Mouse (Mus musculus) cerebellum, postnatal 36 days (tissue): ENCODE measurements around the gene Arrb2.
"Not testable (repeated sequence)": the region's sequence is repeated elsewhere in the genome, so short reads cannot be mapped to it uniquely, and the experiment has no call there.

ENCODE experiments used
- DNase-seq, 2 experiments: peaks; one replicate each; pipeline ENCODE4 v3.0.0; 2021 to 2022; ENCODE audit warnings: mixed read lengths in 2 of 2

Gene Arrb2

DNA sequence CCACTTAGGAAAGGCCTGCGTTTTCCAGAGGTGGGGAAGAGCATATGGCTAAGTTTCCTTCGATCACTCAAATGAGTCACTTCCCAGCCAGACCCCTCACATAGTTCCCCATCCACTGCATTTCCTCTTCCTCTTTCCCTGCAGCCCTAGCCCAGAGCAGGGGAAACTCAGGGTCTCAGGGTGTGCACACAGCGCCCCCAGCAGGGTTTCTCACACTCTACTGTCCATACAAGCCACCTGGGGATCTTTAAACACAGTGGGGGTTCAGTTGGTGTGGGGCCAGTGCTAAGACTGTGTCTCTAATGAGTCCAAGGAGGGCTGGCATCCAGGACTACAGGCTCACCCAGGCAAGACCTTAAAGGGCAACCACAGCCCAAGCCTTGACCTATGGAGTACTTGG lies 14.3 kb downstream of the Arrb2 start:
- DNase-seq: no peak

DNA sequence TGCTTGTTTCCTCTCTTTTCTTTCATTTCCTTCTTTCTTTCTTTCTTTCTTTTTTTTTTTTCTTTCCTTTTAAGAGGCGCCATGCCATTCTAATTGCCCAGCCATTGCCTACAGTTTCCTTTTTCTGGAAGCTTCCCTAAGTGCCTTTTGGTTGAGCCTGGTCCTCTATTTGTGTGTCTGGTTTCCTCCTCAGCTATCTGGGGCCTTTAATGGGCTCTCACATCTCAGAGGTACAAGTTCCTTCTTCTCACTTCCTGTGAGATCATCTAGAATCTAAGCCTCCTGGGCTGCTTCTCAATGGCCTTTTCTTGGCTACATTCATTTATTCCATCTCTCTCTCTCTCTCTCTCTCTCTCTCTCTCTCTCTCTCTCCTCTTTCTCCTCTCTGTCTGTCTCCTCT lies 14.9 kb downstream of the Arrb2 start:
- DNase-seq: no peak

DNA sequence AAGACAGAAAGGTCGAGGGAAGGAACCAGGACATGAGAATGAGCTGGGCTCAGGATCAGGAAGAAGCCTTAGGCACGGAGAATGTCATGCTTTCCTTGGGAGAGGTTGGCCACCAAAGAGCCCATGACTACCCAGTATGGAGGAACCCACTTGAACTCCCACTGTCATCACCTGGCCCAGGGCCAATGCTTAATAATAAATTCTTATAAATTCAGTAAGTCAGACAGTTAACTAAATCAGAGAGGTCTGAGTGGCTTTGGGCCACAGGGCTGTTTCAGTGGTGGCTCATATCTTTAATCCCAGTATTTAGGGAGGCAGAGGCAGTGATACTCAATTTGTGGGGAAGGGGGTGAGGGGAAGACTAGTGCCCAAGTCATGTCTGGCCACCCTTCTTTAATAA lies 18.5 kb downstream of the Arrb2 start:
- DNase-seq: peak in 1 of 2 experiments; percentile 24

DNA sequence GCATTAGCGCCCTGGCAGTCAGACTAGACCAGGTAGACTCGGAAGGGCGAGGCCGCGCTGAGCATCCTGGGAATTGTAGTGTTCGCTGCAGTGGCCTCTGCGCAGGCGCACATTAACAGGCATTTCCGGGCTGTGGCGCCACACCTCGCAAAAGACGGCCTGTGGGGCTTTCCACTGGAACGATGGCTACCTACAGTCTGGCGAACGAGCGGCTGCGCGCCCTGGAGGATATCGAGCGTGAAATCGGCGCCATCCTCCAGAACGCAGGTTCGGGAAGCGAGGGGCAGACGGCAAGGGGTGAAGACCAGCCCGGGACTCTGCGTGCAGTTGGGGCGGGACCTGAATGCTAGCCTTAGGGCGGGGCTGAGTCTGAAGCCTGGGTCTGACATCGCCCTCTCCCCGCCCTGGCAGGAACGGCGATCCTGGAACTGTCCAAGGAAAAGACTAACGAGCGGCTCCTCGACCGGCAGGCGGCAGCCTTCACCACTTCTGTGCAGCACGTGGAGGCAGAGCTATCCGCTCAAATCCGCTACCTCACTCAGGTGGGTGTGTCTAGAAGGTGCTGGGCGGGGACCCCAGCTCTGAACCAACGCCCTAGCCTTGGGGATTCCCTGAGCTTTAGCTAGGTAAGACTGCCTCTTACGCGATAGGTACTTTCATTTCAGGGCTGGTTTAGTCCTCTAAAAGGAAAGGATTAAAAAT lies 19.5 kb downstream of the Arrb2 start, which contains the start of gene Med11:
Gene Med11 (plus strand): TSS at position 123 of the 702 bp plus-strand sequence.
- DNase-seq: peak; percentile 98

DNA sequence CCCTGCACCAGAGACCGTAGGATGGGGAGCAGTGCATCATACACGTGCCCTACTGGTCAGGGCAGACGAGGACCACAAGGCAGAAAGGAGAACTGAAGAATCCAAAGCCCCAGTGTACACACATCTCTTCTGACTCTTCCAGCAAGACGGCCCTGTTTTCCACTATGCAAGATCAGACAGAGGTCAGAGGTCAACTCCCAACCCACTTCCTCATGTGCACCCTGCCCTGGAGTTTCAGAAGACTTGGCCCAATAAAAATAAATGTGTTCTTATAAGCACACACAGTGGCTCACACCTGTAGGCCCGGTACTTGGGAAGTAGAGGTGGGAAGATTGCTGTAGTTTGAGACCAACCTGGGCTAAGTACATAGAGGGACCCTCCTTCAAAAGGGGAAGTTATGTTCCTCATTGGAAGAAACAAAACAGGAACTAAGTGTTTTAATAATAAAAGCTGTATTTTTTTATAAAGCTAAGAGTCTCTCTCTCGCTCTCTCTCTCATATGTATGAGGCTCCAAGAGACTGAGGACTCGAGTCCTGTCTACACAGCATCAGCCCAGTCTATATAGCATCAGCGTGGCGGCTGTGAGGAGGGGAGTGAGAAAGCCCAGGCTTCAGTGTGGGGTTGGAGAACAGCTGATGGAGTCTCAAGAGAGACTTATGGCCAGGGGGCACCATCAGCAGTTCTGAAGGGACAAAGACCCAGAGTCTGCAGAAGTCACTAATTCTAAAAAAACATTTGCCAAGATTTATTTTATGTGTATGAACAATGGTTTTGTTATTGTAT lies 21.0 kb downstream of the Arrb2 start:
- DNase-seq: no peak

DNA sequence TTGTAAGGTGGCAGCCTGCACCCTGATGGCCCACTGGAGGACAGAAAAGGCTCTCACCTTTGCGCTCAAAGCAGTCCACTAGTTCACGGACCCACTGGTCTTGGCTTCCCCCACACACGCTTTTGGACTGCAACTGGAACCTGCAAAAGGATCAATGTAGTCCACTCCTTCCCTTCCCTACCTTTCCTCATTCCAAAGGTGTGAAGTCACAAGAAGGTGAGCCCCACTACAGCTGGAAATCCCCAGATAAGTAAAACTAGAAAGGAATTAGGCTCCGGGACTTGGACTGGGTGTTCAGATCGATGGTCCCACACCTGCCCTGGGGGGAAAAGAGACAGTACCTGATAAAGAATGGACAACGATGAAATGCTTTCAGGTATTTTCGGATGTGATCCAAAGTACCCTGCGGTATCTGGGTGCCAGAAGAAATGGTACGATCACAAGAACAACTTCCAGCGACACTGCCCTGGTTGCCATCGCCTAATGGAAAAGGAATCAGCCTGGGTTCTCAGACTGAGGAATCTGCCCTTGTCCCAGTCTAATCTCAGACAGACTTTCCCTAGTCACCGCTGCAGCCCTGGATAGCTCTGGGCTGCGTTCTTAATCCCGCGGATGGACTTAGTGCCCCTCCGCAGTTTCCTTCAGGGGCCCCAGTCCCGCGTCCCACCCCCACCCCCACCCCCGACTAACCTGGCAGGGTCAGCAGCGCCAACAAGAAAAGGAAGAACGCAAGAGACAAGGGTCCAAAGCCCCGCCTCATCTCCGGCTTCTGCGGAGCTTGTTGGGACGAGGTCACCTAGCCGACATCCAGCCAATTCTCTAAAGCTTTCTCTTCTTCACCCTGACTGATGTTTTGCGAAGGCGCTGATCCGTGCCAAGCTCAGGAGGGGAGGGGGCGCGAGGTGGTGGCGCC lies 26.5 kb downstream of the Arrb2 start, which contains the start of gene Zmynd15:
Gene Zmynd15 (plus strand): TSS at position 746 of the 913 bp plus-strand sequence.
- no peak for DNase-seq

DNA sequence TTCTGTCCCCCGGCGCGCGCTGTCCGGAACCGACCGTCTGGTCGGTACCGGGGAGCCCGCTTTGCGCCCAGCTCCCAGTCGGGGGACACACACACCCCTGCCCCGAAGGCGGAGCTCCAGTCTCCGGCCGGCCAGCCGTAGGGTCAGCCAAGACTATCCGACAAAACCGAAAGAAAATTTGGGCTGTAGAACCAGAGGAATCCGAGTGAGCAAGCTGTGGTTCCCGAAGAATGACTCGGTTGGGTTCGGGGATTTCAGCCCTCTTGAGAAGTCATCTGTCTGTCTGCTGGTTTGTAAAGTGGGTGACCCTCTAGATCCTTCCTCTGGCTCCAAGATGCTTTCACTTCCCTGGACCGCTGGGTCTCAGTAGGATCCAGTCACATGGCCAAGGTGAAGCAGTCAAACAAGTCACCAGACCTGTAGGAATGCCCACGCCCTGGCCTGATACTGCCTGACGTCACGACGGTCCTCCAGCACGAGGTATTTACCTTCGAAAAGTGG lies 27.2 kb downstream of the Arrb2 start, which contains the start of gene Cxcl16:
Gene Cxcl16 (minus strand): TSS at position 384 of the 501 bp plus-strand sequence.
- no peak for DNase-seq

DNA sequence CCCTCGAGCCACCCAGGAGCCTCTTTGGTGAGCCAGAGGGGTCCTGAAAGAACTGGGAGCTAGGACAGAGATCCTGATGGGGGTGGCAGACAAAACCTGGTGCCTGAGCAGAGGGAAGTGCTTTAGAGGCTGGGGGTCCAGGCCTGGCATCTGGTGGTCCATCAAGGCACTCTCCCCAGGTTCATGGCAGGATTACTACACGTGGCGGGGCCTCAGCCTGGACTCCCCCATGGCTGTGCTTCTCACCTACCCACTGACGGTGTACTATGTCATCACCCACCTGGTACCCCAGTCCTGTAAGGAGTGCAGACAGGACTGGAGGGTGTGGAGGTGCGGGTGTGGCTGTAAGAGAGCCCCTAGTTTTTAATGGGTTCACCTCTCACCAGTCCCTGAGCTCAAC lies 31.5 kb downstream of the Arrb2 start:
- DNase-seq: no peak

DNA sequence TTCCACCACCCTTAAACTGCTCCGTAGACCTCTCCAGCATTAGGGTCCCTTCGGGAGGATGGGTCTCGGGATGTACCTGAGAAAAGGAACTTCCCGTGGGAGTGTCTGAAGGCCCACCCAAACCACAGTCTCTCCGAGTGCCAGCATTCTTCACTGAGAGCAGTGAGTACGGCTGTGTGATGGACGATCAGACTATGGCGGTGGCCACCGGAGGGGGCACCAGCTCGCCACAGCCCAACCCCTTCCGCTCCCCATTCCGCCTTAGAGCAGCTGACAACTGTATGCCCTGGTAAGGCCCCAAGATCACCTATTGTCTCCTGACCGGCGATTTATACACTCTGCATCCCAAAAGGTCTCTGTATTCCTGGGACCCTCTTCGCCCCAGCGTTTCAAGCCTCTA lies 32.8 kb downstream of the Arrb2 start:
- DNase-seq: no peak

DNA sequence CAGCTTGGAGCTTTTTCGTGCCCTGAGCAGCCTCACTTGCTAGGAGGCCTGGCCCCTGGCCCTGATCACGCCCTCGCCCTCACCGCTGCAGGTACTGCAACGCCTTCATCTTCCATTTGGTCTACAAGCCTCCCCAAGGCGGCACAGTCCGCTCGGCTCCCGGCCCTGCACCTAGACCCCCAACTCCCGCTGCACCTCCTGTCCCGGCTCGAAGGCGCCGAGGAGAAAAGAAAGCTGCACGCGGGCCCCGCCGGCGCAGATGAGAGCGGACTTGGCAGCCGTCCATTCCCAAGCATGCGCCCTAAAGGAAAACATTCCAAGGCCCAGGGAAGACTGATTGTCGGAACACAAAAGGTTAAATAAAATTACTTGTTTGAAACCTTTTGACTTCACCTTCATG lies 33.4 kb downstream of the Arrb2 start:
- peak; percentile 25 to 29 for DNase-seq

DNA sequence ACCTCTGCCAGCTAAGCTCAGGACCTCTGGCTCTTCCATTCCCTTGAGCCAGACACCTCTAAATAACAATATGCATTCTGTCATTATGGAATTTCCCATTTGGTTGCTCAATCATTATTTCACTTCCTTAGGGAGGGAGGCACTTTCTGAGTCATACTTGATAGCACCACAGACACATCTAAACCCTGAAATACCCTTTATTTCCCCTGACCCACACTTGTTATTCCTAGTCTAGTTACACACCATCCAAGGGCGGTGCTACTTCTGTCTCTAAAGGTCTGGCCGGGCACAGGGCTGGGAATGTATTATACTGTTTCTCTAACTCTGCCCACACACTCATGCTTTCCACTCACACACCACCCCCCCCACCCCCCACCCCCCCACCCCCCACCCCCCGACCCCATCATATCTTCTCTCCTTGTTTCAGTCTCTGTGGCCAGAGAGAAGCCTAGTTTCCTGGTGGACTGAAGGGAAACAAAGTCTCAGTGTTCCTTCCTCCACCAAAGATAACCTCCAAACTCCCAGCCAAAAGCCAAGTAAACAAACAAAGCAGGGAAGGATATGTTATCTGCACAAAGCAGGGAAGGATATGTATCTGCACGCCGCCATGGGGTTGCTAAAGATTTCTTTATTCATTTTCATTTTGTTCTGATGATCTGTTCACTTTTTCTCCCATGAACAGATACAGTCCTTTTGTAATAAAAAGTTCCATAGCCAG lies 35.6 kb downstream of the Arrb2 start:
- DNase-seq: no peak

DNA sequence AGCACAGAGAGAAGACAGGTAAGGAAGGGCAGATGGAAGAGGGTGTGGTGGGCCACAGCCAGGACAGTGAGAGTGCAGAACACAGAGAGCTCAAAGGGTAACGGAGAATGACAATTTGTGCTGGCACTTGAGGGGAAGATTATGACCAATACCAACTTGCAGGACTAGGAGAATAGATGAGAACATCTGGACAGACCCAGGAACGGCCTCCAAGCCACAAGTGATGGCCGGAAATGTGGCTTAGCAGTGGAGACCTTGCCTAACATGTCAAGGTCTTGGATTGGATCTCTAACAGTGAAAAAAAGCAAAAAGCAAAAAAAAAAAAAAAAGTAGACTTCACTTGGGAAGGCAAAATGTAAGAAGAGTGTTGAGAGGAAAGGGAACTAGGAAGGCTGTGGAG lies 37.3 kb downstream of the Arrb2 start:
- DNase-seq: no peak

DNA sequence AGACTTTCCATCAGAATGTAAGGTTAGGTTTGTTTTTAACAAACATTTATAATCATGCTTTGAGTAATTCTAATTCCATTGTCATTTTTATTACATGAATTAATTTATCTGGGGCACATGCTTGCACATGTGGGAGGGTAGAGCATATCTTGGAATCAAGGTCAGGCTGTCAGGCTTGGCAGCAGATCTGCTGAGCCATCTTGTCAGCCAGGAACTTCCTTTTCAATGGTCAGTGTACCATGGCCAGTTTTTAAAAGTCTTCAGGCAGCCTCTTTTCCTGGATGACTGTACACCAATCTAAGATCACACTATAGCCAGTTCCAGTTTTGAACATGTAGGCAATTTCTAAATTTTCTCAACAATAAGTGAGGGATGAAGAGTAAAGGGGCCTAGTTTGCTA lies 40.3 kb downstream of the Arrb2 start:
- DNase-seq: no peak

DNA sequence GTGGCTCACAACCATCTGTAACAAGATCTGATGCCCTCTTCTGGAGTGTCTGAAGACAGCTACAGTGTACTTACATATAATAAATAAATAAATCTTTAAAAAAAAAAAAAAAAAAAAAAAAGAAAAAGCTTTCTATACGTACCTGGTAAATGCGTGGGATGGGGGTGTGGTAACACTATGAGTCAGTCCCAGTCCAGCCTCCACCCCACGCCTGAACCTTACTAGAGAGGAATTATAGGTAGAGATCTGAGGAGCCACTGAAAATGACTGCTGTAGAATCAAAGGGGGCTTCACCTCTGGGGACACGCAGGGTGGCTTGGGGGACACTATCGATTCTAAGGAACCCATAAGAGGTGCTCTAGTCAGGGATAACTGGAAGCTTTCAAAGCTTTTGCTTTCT lies 40.9 kb downstream of the Arrb2 start:
- DNase-seq: not testable (repeated sequence)

DNA sequence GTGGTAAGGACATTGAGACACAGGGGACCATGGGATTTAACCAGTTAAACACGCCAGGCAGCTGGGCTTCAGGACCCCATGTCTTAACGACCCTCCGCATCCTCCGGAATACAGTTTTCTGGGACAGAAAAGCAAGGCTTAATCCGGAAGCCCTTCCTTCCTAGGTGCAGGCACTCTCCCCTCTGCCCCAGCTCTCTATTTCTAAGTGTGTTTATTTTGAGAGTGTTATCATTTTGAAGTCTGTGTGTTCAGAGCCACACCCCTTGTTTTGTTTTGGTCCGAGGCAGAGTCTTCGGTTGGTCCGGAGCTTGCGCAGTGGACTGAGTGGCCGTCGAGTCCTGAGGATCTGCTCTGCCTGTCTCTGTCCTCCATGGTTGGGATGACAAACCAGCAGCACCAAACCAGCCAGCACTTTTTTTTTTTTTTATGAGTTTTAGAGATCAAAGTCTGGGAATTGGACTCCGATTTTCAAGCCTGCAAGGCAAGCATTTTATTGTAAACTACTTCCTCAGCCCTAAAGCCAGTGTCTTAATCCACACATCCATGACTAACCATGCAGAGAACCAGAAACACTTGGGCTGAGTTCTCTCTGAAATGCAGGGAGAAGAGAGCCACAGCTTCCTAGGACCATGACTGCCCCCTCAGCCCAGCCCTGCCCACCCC lies 42.6 kb downstream of the Arrb2 start:
- no peak for DNase-seq

DNA sequence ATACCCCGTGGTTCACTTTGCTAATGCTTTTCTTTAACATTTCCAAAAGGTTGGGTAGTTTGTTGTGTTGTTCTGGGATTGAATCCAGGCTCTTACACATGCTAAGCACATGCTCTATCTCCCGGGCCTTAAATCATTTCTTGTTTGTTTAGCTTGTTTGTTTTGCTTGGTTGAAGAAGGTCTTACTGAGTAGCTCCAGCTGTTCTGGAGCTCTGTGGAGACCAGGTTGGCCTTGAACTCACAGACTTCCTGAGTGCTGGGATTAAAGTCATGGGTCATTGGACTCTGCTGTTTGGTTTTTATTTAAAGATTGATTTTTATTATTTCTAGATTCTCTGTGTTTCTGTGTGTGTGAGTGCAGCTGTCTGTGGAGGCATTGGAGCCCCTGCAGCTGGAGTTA lies 53.1 kb downstream of the Arrb2 start:
- DNase-seq: no peak

DNA sequence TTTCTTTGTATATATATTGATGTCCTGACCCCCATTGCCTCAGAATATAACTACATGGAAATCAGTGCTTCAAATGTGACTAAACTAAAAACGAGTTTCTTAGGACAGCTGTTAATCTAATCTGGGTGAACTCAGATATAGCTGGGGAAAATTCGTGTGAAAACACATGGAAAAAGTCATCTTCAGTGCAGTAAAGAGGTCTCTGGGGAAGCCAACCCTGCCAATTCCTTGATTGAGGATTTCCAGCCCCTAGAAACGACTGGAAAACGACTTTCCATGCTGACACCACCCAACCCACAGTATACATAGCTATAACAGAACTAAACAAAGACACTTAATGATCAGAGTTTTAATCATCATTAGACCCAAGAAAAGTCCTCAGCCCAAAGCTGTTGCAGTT lies 55.4 kb downstream of the Arrb2 start:
- no peak for DNase-seq

DNA sequence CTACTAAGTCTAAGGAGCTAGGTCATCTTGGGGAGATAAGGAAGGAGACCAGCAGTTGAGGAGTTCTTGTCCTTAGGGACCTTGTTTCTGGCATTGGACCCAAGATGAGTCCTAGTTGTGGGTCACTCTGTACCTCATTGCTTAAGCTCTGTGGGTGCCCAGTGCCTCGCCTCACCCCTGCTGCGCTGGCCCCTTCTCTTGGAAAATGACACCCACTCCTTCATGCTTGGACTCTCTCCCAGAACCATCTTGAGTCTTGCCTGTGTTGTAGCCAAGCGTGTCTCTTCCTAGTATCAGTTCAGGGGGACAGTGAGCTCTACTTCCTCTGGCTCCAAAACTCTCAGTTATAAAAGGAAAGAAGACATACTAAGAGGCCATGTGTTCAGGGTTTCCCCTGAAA lies 56.7 kb downstream of the Arrb2 start:
- DNase-seq: no peak

DNA sequence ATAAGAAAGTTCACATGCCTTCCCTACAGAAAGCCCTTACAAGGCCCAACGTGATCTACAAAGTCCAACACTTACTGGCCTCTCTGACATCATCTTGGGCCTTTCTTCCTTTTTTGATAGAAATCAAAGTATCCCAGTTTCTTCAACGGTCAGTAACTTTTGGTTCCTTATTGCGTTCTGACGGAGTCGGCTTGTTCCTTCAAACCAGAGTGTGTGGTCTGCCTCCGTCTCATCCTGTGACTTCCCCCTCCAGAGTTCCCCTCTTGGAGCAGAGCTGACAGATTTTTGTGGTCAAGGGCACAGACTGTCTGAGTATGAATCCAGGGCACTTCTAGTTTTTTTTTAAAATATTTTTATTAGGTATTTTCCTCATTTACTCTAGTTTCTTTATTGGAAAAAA lies 57.2 kb downstream of the Arrb2 start:
- no peak for DNase-seq
